Mouse (Mus musculus): ENCODE results near the gene Filip1l. TPM values are rescaled to one million over a fixed set of nuclear protein-coding genes. Genes with fewer than 3 reads are reported as not detected.

Gene Filip1l
- polyA plus RNA-seq, 1 experiment from 2014 or later = 29.0 TPM

- no peaks in the 10 kb centered on the region for H3K36me3 ChIP-seq (ENCODE audit: insufficient read depth)
- no peaks in the 10 kb centered on the region for H3K9me3 ChIP-seq (ENCODE audit: low read depth, low read length)
- no peak overlapping the region for H3K9ac ChIP-seq
- TF ChIP-seq CTCF (IDR thresholded peaks at IDR 0.05; ENCODE audit: low read depth) = no peak
- H3K4me1 ChIP-seq (ENCODE audit: insufficient read depth) = peaks cover 6% of the 10 kb centered on the region; the same call in 1 of the 2 replicates
- no peak for ATAC-seq (ENCODE audit: insufficient read depth)
- H3K27me3 ChIP-seq (ENCODE audit: insufficient read depth, low read length) = 0 out of 2 replicates have a peak, but pooled peaks cover 8% of the 10 kb centered on the region
- no peak for DNase-seq
- no peak overlapping the region for H3K4me2 ChIP-seq
- H3K27ac ChIP-seq (ENCODE audit: low read depth) = no peak overlapping the region; the same call in 1 of the 2 replicates
- no peak overlapping the region for H3K4me3 ChIP-seq (ENCODE audit: low read depth, low read length)
- 35% methylated on average over 2 of the region's 2 CpGs for WGBS
Observed at GRCm38 (mm10) chr16:57483503-57483902, 130.6 kb downstream of the Filip1l start.

- peaks cover 6% of the 10 kb centered on the region; the same call in 1 of the 2 replicates for H3K4me1 ChIP-seq (ENCODE audit: insufficient read depth)
- H3K27ac ChIP-seq (ENCODE audit: low read depth) = peak overlapping the region; percentile 71
- WGBS = 24% methylated on average over 12 of the region's 12 CpGs
- no peak for TF ChIP-seq CTCF (IDR thresholded peaks at IDR 0.05; ENCODE audit: low read depth)
- H3K9me3 ChIP-seq (ENCODE audit: low read depth, low read length) = no peaks in the 10 kb centered on the region
- H3K36me3 ChIP-seq (ENCODE audit: insufficient read depth) = no peaks in the 10 kb centered on the region
- 0 out of 2 replicates have a peak overlapping the region, but pooled peaks have one; percentile 12 for H3K4me2 ChIP-seq
- ATAC-seq (ENCODE audit: insufficient read depth) (peak; percentile 83), DNase-seq (peak; percentile 77)
- 0 out of 2 replicates have a peak, but pooled peaks cover 8% of the 10 kb centered on the region for H3K27me3 ChIP-seq (ENCODE audit: insufficient read depth, low read length)
- no peak overlapping the region for H3K4me3 ChIP-seq (ENCODE audit: low read depth, low read length)
- H3K9ac ChIP-seq = no peak overlapping the region
Observed at GRCm38 (mm10) chr16:57484043-57484795, 131.3 kb downstream of the Filip1l start.

- H3K9ac ChIP-seq = no peak overlapping the region
- ATAC-seq (ENCODE audit: insufficient read depth) = no peak
- TF ChIP-seq CTCF (IDR thresholded peaks at IDR 0.05; ENCODE audit: low read depth) = no peak
- H3K4me1 ChIP-seq (ENCODE audit: insufficient read depth) = peaks cover 6% of the 10 kb centered on the region; the same call in 1 of the 2 replicates
- H3K27ac ChIP-seq (ENCODE audit: low read depth) = no peak overlapping the region
- H3K27me3 ChIP-seq (ENCODE audit: insufficient read depth, low read length) = 0 out of 2 replicates have a peak, but pooled peaks cover 8% of the 10 kb centered on the region
- H3K9me3 ChIP-seq (ENCODE audit: low read depth, low read length) = no peaks in the 10 kb centered on the region
- DNase-seq = peak; percentile 56
- H3K4me2 ChIP-seq = no peak overlapping the region
- H3K36me3 ChIP-seq (ENCODE audit: insufficient read depth) = no peaks in the 10 kb centered on the region
- WGBS = 71% methylated on average over 9 of the region's 9 CpGs
- H3K4me3 ChIP-seq (ENCODE audit: low read depth, low read length) = no peak overlapping the region
Observed at GRCm38 (mm10) chr16:57485265-57485664, 132.4 kb downstream of the Filip1l start.

- H3K4me2 ChIP-seq = no peak overlapping the region
- no peak overlapping the region for H3K9ac ChIP-seq
- ATAC-seq (ENCODE audit: insufficient read depth) = no peak
- H3K36me3 ChIP-seq (ENCODE audit: insufficient read depth) = no peaks in the 10 kb centered on the region
- no peak for TF ChIP-seq CTCF (IDR thresholded peaks at IDR 0.05; ENCODE audit: low read depth)
- no peak overlapping the region for H3K4me3 ChIP-seq (ENCODE audit: low read depth, low read length)
- H3K27ac ChIP-seq (ENCODE audit: low read depth) = no peak overlapping the region
- no peak for DNase-seq
- 85% methylated on average over 5 of the region's 5 CpGs for WGBS
- H3K9me3 ChIP-seq (ENCODE audit: low read depth, low read length) = no peaks in the 10 kb centered on the region
- 0 out of 2 replicates have a peak, but pooled peaks cover 8% of the 10 kb centered on the region for H3K27me3 ChIP-seq (ENCODE audit: insufficient read depth, low read length)
- H3K4me1 ChIP-seq (ENCODE audit: insufficient read depth) = peaks cover 6% of the 10 kb centered on the region; the same call in 1 of the 2 replicates
Observed at GRCm38 (mm10) chr16:57486266-57486665, 133.4 kb downstream of the Filip1l start.

GRCm38 (mm10) chr16:57488661-57489060, 135.8 kb downstream of the Filip1l start:
- Histone ChIP-seq H3K4me1 (ENCODE audit: insufficient read depth) (0 out of 2 replicates have a peak, but pooled peaks cover 3% of the 10 kb centered on the region), H3K9me3 (ENCODE audit: low read depth, low read length) (no peaks in the 10 kb centered on the region), H3K27me3 (ENCODE audit: insufficient read depth, low read length) (no peaks in the 10 kb centered on the region), H3K36me3 (ENCODE audit: insufficient read depth) (no peaks in the 10 kb centered on the region), H3K27ac (ENCODE audit: low read depth) (no peak overlapping the region), H3K9ac (no peak overlapping the region), H3K4me3 (ENCODE audit: low read depth, low read length) (no peak overlapping the region), H3K4me2 (no peak overlapping the region)
- no peak for TF ChIP-seq CTCF (IDR thresholded peaks at IDR 0.05; ENCODE audit: low read depth)
- DNase-seq (no peak), ATAC-seq (ENCODE audit: insufficient read depth) (no peak)

GRCm38 (mm10) chr16:57490691-57491090, 137.8 kb downstream of the Filip1l start:
- Histone ChIP-seq H3K36me3 (ENCODE audit: insufficient read depth) (no peaks in the 10 kb centered on the region), H3K9me3 (ENCODE audit: low read depth, low read length) (no peaks in the 10 kb centered on the region), H3K27me3 (ENCODE audit: insufficient read depth, low read length) (no peaks in the 10 kb centered on the region), H3K9ac (no peak overlapping the region), H3K27ac (ENCODE audit: low read depth) (no peak overlapping the region), H3K4me2 (no peak overlapping the region), H3K4me3 (ENCODE audit: low read depth, low read length) (no peak overlapping the region), H3K4me1 (ENCODE audit: insufficient read depth) (no peaks in the 10 kb centered on the region)
- WGBS = 89% methylated on average over 8 of the region's 8 CpGs
- ATAC-seq (ENCODE audit: insufficient read depth) (no peak), DNase-seq (no peak)
- no peak for TF ChIP-seq CTCF (IDR thresholded peaks at IDR 0.05; ENCODE audit: low read depth)

GRCm38 (mm10) chr16:57491853-57492252, 139.0 kb downstream of the Filip1l start:
- no peak overlapping the region for H3K4me2 ChIP-seq
- no peak for ATAC-seq (ENCODE audit: insufficient read depth)
- no peaks in the 10 kb centered on the region for H3K9me3 ChIP-seq (ENCODE audit: low read depth, low read length)
- H3K4me1 ChIP-seq (ENCODE audit: insufficient read depth) = peaks cover 8% of the 10 kb centered on the region
- no peaks in the 10 kb centered on the region for H3K27me3 ChIP-seq (ENCODE audit: insufficient read depth, low read length)
- no peaks in the 10 kb centered on the region for H3K36me3 ChIP-seq (ENCODE audit: insufficient read depth)
- WGBS = 82% methylated on average over 4 of the region's 4 CpGs
- H3K9ac ChIP-seq = no peak overlapping the region
- no peak for TF ChIP-seq CTCF (IDR thresholded peaks at IDR 0.05; ENCODE audit: low read depth)
- H3K27ac ChIP-seq (ENCODE audit: low read depth) = no peak overlapping the region
- H3K4me3 ChIP-seq (ENCODE audit: low read depth, low read length) = no peak overlapping the region
- DNase-seq = no peak
